Mouse (Mus musculus): ENCODE measurements at regions not wholly inside any gene's neighbourhood (a gene's known extent, or its start where the extent isn't known, plus 50 kb on each side); places are given as distances from the start of the nearest gene placed in this dataset.

DNA sequence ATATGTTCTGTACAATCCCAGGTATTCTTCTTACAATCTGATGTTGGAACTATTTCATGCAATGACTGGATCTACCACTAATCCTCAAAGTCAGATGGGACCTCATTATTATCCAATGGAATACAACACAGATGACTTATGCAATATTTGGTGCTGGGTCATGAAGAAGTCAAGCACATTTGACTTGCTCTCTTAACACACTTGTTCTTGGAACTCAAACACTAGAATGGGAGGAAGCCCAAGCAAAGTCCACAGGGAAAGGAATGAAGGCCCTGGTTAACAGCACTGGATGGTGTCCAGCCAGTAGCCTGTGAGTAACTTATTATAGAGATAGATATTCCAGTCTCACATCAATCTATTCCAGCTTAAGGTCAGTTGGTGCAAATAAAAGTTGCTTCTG, 486.8 kb upstream of the Gm11114 start:
- Histone ChIP-seq H3K4me3 (replicated peaks) (no peak overlapping the region), H3K27ac (replicated peaks) (no peak overlapping the region), H3K9ac (no peak overlapping the region), H3K4me2 (no peak overlapping the region), H3K9me3 (replicated peaks) (no peaks in the 10 kb centered on the region), H3K36me3 (replicated peaks) (no peaks in the 10 kb centered on the region), H3K4me1 (replicated peaks) (no peaks in the 10 kb centered on the region), H3K27me3 (no peaks in the 10 kb centered on the region)
- ATAC-seq (ENCODE audit: insufficient read depth), result no peak

DNA sequence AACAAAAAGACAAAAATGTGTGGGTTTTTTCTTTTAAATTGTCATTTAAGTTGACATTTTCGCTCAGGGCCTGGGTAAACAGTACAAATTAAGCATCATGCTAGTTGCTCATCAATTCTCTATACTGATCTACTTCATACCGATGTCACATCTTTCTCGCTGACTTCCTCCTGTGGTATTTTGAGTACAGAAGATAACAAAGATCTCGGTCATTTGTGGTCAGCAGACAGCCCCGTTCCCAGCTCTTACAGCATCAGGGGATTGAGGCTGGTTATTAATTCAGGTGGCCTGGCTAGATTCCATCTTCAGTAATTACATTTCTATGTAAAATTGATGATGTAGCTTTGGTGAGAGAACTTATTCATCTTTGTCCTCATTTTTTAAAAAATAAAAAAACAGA, 483.6 kb upstream of the Gm11114 start:
- Histone ChIP-seq H3K36me3 (replicated peaks) (no peaks in the 10 kb centered on the region), H3K9me3 (replicated peaks) (no peaks in the 10 kb centered on the region), H3K27ac (replicated peaks) (no peak overlapping the region), H3K4me3 (replicated peaks) (no peak overlapping the region), H3K4me2 (no peak overlapping the region), H3K4me1 (replicated peaks) (no peaks in the 10 kb centered on the region), H3K9ac (no peak overlapping the region), H3K27me3 (no peaks in the 10 kb centered on the region)
- ATAC-seq (ENCODE audit: insufficient read depth), result no peak
- 17% methylated on average over 5 of the region's 5 CpGs for WGBS (ENCODE audit: insufficient replicate concordance)

DNA sequence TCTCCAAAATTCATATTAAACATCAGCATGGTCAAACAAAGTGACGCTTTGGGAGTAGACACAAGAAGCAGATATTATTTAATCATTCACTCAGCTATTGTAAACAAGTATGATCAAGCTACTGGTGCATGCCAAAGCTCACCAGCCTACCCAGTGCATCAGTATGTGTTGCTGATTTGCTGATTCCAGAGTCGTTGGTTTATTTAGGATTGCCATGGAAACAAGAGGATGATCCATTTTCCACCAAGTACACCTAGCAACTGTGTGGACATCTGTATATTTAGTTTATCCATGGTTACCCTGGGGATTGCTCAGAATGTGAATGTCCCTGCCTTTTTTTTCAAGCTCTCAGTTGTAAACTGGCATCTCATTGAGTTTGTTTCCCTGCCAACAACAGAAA, 481.9 kb upstream of the Gm11114 start:
- Histone ChIP-seq H3K36me3 (replicated peaks) (no peaks in the 10 kb centered on the region), H3K4me2 (no peak overlapping the region), H3K4me1 (replicated peaks) (no peaks in the 10 kb centered on the region), H3K27ac (replicated peaks) (no peak overlapping the region), H3K9me3 (replicated peaks) (no peaks in the 10 kb centered on the region), H3K27me3 (no peaks in the 10 kb centered on the region), H3K9ac (no peak overlapping the region), H3K4me3 (replicated peaks) (no peak overlapping the region)
- no peak for ATAC-seq (ENCODE audit: insufficient read depth)
- 61% methylated on average over 2 of the region's 2 CpGs for WGBS (ENCODE audit: insufficient replicate concordance)

DNA sequence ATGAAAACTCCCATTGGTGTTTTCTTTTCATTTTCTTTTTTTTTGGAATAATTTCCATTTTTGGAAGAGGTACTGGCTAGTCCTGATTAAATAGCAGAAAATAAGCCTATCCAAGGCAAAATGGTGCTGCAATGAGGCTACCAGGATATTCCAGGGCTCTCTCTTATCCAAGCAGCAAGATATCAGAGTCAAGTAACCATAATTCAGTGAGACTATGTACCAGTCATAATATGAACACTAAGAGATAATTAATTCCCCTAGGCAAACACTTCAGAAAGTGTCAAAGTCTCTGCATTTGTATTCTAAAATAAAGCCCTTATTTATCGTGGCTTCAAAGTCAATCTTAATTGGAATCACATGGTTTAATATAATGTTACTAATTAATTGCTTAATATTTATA, 475.1 kb upstream of the Gm11114 start:
- no peak for ATAC-seq (ENCODE audit: insufficient read depth)
- Histone ChIP-seq H3K4me1 (replicated peaks) (no peaks in the 10 kb centered on the region), H3K4me3 (replicated peaks) (no peak overlapping the region), H3K27me3 (no peaks in the 10 kb centered on the region), H3K36me3 (replicated peaks) (no peaks in the 10 kb centered on the region), H3K4me2 (no peak overlapping the region), H3K27ac (replicated peaks) (no peak overlapping the region), H3K9ac (no peak overlapping the region), H3K9me3 (replicated peaks) (no peaks in the 10 kb centered on the region)
- WGBS (ENCODE audit: insufficient replicate concordance), result 78% methylated on average over 1 of the region's 1 CpGs

DNA sequence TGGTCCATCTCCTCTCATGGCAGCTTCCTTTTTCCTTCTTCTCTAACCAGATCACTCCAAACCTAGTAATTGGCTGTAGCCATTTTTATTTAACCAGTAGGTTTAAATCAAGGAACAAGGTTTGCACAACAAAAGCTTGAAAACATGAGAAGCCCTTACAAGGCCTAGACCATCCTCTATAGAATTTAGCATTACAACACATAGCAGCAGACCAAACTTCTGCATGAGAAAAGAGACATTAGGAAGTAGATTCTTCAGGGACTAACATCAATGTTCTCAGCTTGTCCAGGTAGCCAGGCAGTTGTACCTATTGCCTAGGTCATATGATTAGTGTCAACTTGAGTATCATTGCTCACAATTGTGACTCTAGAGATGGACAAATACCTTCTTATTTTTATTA, 468.6 kb upstream of the Gm11114 start:
- Histone ChIP-seq H3K27ac (replicated peaks) (no peak overlapping the region), H3K4me3 (replicated peaks) (no peak overlapping the region), H3K9me3 (replicated peaks) (no peaks in the 10 kb centered on the region), H3K4me1 (replicated peaks) (no peaks in the 10 kb centered on the region), H3K36me3 (replicated peaks) (no peaks in the 10 kb centered on the region), H3K4me2 (no peak overlapping the region), H3K27me3 (no peaks in the 10 kb centered on the region), H3K9ac (no peak overlapping the region)
- ATAC-seq (ENCODE audit: insufficient read depth), result no peak

DNA sequence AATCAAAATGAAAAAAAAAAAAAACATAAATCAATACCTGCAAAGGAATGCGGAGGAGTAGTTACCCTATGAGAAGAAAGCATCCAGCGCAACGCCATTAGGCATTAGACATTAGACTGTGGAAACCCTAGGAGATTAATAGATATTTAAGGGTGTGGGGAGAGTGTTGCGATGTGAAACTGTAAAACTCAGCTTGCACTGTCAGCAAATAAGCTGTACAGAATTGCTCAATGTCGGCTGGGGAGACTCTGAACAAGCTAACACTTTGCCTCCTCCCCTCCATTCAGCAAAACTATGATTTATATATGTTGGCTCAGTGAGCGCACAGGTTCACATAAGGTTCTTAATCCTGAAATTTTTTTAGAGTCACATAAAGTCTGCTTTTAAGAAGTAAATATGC, 451.0 kb upstream of the Gm11114 start:
- no peaks in the 10 kb centered on the region for H3K27me3 ChIP-seq
- no peak overlapping the region for H3K27ac ChIP-seq (replicated peaks)
- no peaks in the 10 kb centered on the region for H3K9me3 ChIP-seq (replicated peaks)
- no peaks in the 10 kb centered on the region for H3K36me3 ChIP-seq (replicated peaks)
- H3K4me2 ChIP-seq, result no peak overlapping the region
- H3K9ac ChIP-seq, result no peak overlapping the region
- ATAC-seq (ENCODE audit: insufficient read depth), result no peak
- no peaks in the 10 kb centered on the region for H3K4me1 ChIP-seq (replicated peaks)
- WGBS (ENCODE audit: insufficient replicate concordance), result 61% methylated on average over 6 of the region's 6 CpGs
- H3K4me3 ChIP-seq (replicated peaks), result no peak overlapping the region

DNA sequence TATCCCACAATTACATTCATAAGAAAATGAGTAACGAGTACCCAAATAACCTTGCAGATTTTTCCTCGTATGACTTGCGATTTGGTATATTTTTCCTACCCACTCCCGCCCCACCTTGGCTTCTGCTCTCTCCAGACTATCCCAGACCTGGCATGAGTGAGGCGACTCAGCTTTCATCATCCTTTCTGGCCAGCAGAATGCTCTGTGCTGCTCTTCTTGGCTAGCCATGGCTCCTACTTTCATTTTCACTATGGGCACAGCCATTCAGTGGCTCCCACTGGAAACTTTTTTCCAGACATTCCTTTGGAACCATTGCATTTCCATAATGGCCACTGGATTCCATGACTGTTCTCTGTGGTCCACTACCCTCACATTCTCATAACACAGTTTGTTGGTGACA, 449.1 kb upstream of the Gm11114 start:
- no peak overlapping the region for H3K4me3 ChIP-seq (replicated peaks)
- H3K9ac ChIP-seq, result no peak overlapping the region
- H3K27me3 ChIP-seq, result no peaks in the 10 kb centered on the region
- H3K9me3 ChIP-seq (replicated peaks), result no peaks in the 10 kb centered on the region
- H3K4me2 ChIP-seq, result no peak overlapping the region
- H3K4me1 ChIP-seq (replicated peaks), result no peaks in the 10 kb centered on the region
- H3K36me3 ChIP-seq (replicated peaks), result no peaks in the 10 kb centered on the region
- ATAC-seq (ENCODE audit: insufficient read depth), result no peak
- H3K27ac ChIP-seq (replicated peaks), result no peak overlapping the region
- 68% methylated on average over 5 of the region's 5 CpGs for WGBS (ENCODE audit: insufficient replicate concordance)

DNA sequence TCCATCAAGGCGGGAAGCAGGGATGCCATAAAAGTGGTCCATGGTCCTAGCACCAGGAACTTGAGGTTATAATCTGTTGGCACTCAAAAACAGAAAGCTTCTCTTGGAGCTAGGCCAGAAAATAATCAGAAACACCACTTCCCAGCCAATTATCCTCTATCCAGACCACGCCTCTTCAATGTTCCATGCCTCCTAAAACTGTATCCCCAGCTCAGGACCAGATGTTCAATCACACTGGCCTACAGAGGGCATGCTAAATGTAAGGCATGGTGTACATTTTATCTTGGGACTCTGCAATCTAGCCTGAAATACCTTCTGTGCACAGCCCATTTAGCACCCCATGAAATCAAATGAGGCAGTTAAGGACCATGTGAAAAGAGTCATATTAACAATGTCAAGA, 418.4 kb upstream of the Gm11114 start:
- H3K27me3 ChIP-seq, result no peaks in the 10 kb centered on the region
- no peaks in the 10 kb centered on the region for H3K4me1 ChIP-seq (replicated peaks)
- WGBS (ENCODE audit: insufficient replicate concordance), result 38% methylated on average over 2 of the region's 2 CpGs
- H3K4me3 ChIP-seq (replicated peaks), result no peak overlapping the region
- H3K4me2 ChIP-seq, result no peak overlapping the region
- no peaks in the 10 kb centered on the region for H3K9me3 ChIP-seq (replicated peaks)
- no peak overlapping the region for H3K27ac ChIP-seq (replicated peaks)
- no peak overlapping the region for H3K9ac ChIP-seq
- no peaks in the 10 kb centered on the region for H3K36me3 ChIP-seq (replicated peaks)
- ATAC-seq (ENCODE audit: insufficient read depth), result no peak

DNA sequence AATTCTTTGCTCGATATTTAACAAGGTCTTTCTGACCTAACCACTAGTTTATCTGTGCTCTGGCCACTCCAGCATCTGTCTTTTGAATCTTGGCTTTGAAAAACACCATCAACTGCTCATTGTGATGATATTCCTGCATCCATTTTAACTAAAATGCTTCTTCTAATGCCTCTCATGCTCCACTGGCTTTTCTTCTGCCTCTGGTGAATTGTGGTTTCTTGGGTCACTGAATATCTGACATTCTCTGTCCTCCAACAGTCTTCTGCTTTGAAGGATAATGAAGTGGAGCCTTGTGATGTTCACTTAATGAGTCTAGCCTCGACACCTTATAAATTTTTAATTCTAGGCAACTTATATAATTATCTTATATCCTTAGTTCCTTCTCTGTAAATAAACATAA, 416.5 kb upstream of the Gm11114 start:
- H3K4me2 ChIP-seq, result no peak overlapping the region

DNA sequence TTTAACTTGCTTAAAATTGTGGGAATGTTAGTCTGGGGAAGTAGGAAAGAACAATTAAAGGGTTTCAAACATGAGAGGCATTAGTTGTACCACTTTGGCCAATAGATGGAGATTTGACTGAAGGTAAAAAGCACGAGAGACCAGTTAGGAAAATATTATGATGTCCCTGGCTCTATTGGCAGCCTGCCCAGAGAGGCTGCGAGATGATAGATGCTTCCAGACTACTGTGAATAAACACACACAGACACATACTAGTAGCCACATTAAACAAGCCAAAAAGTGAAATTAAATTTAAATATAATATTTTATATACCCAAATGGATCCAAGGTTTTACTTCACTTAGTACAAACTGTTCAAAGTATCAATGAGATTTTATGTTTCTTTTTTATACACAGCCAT, 411.9 kb upstream of the Gm11114 start:
- no peak overlapping the region for H3K4me2 ChIP-seq
- no peaks in the 10 kb centered on the region for H3K4me1 ChIP-seq (replicated peaks)
- no peak for ATAC-seq (ENCODE audit: insufficient read depth)
- H3K4me3 ChIP-seq (replicated peaks), result no peak overlapping the region
- H3K27ac ChIP-seq (replicated peaks), result no peak overlapping the region
- no peaks in the 10 kb centered on the region for H3K27me3 ChIP-seq
- H3K9me3 ChIP-seq (replicated peaks), result no peaks in the 10 kb centered on the region
- no peak overlapping the region for H3K9ac ChIP-seq
- H3K36me3 ChIP-seq (replicated peaks), result no peaks in the 10 kb centered on the region
- 43% methylated on average over 2 of the region's 2 CpGs for WGBS (ENCODE audit: insufficient replicate concordance)

More for the DNA sequence above, 416.5 kb upstream of the Gm11114 start:
- Histone ChIP-seq H3K9me3 (replicated peaks) (no peaks in the 10 kb centered on the region), H3K9ac (no peak overlapping the region), H3K36me3 (replicated peaks) (no peaks in the 10 kb centered on the region), H3K4me3 (replicated peaks) (no peak overlapping the region), H3K27ac (replicated peaks) (no peak overlapping the region), H3K27me3 (no peaks in the 10 kb centered on the region), H3K4me1 (replicated peaks) (no peaks in the 10 kb centered on the region)
- 24% methylated on average over 2 of the region's 2 CpGs for WGBS (ENCODE audit: insufficient replicate concordance)
- no peak for ATAC-seq (ENCODE audit: insufficient read depth)

DNA sequence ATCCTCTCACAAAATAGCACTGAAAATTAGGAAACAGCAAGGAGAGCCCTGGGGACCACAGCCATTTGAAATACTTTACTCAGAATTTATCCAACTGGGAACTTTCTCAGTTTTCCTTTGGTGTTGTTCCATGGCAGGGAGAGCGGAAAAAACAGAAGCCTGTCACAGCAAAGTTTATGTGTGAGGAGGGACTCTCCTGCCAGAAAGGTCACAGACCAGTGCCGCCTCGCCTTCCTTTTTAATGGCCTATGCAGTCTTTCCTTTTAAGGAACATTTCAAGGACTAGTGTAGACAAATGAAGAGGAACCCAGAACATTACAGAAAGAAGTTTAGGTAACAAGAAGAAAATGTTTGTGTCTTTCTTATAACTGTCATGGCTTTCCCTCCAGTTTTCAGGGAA, 406.3 kb upstream of the Gm11114 start:
- Histone ChIP-seq H3K36me3 (replicated peaks) (no peaks in the 10 kb centered on the region), H3K9me3 (replicated peaks) (no peaks in the 10 kb centered on the region), H3K9ac (no peak overlapping the region), H3K4me3 (replicated peaks) (no peak overlapping the region), H3K4me2 (no peak overlapping the region), H3K27ac (replicated peaks) (no peak overlapping the region), H3K4me1 (replicated peaks) (no peaks in the 10 kb centered on the region), H3K27me3 (no peaks in the 10 kb centered on the region)
- ATAC-seq (ENCODE audit: insufficient read depth), result no peak
- WGBS (ENCODE audit: insufficient replicate concordance), result 66% methylated on average over 3 of the region's 3 CpGs

DNA sequence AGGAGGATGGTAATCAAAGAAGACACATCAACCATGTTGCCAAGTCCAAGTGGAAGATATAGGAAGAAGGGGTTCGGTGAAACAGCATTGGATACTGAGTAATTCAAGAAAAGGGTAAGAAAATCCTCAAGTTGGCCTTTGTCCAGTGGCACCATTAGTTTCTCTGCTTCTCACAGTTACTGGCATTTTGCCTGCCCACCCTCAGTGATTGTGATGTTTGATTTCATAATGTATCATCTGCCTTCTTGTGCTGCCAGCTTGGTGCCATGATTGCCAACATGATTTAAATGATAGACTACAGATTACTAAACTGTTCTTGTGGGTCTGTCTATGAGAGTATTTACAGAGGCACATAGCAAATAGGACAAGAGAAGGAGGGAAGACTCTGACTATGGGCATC, 399.3 kb upstream of the Gm11114 start:
- Histone ChIP-seq H3K36me3 (replicated peaks) (no peaks in the 10 kb centered on the region), H3K27ac (replicated peaks) (no peak overlapping the region), H3K27me3 (no peaks in the 10 kb centered on the region), H3K4me3 (replicated peaks) (no peak overlapping the region), H3K9ac (no peak overlapping the region), H3K4me2 (no peak overlapping the region), H3K4me1 (replicated peaks) (no peaks in the 10 kb centered on the region), H3K9me3 (replicated peaks) (no peaks in the 10 kb centered on the region)
- no peak for ATAC-seq (ENCODE audit: insufficient read depth)
- WGBS (ENCODE audit: insufficient replicate concordance), result 71% methylated on average over 1 of the region's 1 CpGs

DNA sequence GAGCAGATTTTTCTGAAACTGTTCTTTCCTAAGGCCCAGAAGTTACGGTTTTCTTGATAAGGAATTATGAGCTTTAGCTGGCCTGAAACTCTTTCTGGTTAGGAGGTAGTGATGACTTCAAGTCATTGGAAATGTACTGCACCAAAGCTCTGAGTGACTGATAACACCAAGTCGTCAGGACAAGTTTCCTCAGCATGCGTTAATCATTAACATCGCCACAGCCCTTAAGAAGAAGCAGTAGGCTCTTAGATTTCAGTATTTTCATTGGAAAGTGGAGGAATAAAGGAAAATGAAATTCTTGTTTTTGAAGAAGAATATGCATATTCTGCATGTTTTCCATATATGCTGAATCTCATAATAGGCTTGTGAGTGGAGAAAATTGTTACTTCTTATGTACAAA, 390.3 kb upstream of the Gm11114 start:
- Histone ChIP-seq H3K4me2 (no peak overlapping the region), H3K36me3 (replicated peaks) (no peaks in the 10 kb centered on the region), H3K27me3 (no peaks in the 10 kb centered on the region), H3K4me3 (replicated peaks) (no peak overlapping the region), H3K9ac (no peak overlapping the region), H3K27ac (replicated peaks) (no peak overlapping the region), H3K9me3 (replicated peaks) (no peaks in the 10 kb centered on the region), H3K4me1 (replicated peaks) (no peaks in the 10 kb centered on the region)
- ATAC-seq (ENCODE audit: insufficient read depth), result no peak
- 59% methylated on average over 4 of the region's 4 CpGs for WGBS (ENCODE audit: insufficient replicate concordance)

Data from liver, embryonic 15.5 days (tissue).